Mouse (Mus musculus): ENCODE results near the gene Ankrd66. TPM values are rescaled to one million over a fixed set of nuclear protein-coding genes. Genes with fewer than 3 reads are reported as not detected.

The Ankrd66 gene
- total RNA-seq, 2 experiments from 2014 or later, result 0.25 to 0.37 TPM

Other genes starting within 250 kb of the Ankrd66 start
- 10 to 100 TPM; 26.3 to 27.4 TPM for gene Adgrf5, start 183.2 kb downstream of the Ankrd66 start, total RNA-seq (2021)
- gene Mep1a, start 40.8 kb downstream of the Ankrd66 start, total RNA-seq (2021), result not detected
- 10 to 100 TPM; 86.1 to 92.7 TPM for gene Pla2g7, start 24.5 kb upstream of the Ankrd66 start, total RNA-seq (2021)
- gene Tdrd6, start 86.7 kb upstream of the Ankrd66 start, total RNA-seq (2021), result under 1 TPM; 0.62 to 0.80 TPM
- gene Slc25a27, start 123.6 kb upstream of the Ankrd66 start, total RNA-seq (2021), result 10 to 100 TPM; 30.9 to 34.5 TPM
- 1 to 10 TPM; 1.5 to 2.1 TPM for gene Cyp39a1, start 123.8 kb upstream of the Ankrd66 start, total RNA-seq (2021)